Mouse (Mus musculus) bone marrow, adult 2 months (tissue): ENCODE results near the gene Gm17349. TPM values are rescaled to one million over a fixed set of nuclear protein-coding genes. Genes with fewer than 3 reads are reported as not detected.

Experiments used
- H3K27ac ChIP-seq: fragments of 200-500 bp; 2 replicates; pipeline ENCODE4 v1.5.1; 2012; ENCODE audit warnings: low read depth, mild to moderate bottlenecking, control low read depth, inconsistent platforms, low read length; ENCODE audit not compliant: control insufficient read depth, poor library complexity, insufficient read depth
- H3K4me1 ChIP-seq: fragments of 200-500 bp; 2 replicates; pipeline ENCODE4 v1.6.1; 2011; ENCODE audit warnings: low read length; ENCODE audit not compliant: control insufficient read depth, insufficient read depth
- H3K4me3 ChIP-seq: fragments of 200-500 bp; replicated peaks from 2 replicates; pipeline ENCODE3; 2011; ENCODE audit warnings: mild to moderate bottlenecking, low read depth, low read length, control low read depth; ENCODE audit not compliant: control insufficient read depth
- CTCF ChIP-seq: fragments of 200-500 bp; IDR thresholded peaks from 2 replicates; pipeline ENCODE4 v1.5.1; 2011; ENCODE audit warnings: low read length, control low read depth; ENCODE audit not compliant: control insufficient read depth, insufficient read depth
- POLR2A ChIP-seq: fragments of 200-500 bp; IDR thresholded peaks from 2 replicates; pipeline ENCODE4 v1.6.1; 2011; ENCODE audit warnings: low read depth, mild to moderate bottlenecking, control low read depth, low read length, borderline replicate concordance; ENCODE audit not compliant: control insufficient read depth
- WGBS: fragments of 180-500 bp; shearing (Covaris S2); methylation state at CpG from one replicate; pipeline ENCODE4 v1.1.7; 2018; 5-methylcytosine and 5-hydroxymethylcytosine counted together
- polyA plus RNA-seq: library from polyadenylated mRNA; stranded (reverse); fragments of >200 nt; gene quantifications from 2 replicates; pipeline ENCODE4 v1.2.4, GENCODE M21; 2011; ENCODE audit warnings: low replicate concordance; ENCODE audit not compliant: missing spikeins, insufficient read depth, insufficient read length

Gm17349 gene
- polyA plus RNA-seq, 1 experiment: not detected

DNA sequence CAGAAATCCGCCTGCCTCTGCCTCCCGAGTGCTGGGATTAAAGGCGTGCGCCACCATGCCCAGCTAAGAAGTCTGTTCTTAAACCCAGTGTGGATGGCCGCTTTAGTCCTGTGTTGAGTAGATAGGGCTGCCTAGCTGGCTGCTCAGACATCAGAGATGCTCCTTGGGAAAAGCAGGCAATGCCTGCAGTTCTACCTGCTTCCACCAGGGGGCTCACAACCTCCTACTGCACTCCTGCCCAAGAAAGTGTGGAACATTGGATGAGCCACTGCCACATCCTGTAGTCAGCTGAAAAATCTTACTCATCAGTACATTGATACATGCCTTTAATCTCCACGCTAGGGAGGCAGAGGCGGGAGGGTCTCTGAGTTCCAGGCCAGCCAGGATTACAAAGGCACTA, 9.6 kb upstream of the Gm17349 start:
- H3K27ac ChIP-seq: no peak overlapping the region; the same call in 1 of the 2 replicates
- no peak overlapping the region for H3K4me3 ChIP-seq
- 56% methylated on average over 7 of the region's 7 CpGs for WGBS
- TF ChIP-seq CTCF: peak; percentile 94
- no peak for TF ChIP-seq POLR2A
- peaks cover 2% of the 10 kb centered on the region for H3K4me1 ChIP-seq

DNA sequence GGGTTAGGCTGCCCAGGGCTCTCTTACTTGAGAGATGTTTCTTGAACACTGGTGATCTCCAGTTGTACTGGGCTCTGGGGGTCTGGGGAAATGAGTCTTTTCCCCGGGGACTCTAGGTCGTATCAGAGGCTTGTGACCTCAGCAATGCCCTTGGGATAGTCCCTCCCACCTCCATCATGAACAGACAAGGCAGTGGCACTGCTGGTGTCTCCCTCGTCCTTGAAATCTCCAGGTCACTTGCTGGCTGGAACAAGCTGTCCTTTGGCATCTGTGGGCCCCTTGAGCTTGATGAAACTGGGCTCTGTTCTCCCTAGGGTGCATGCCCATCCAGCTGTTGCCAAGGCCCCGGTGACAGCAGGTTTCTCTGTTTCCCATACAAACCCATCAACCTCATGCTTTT, 8.9 kb upstream of the Gm17349 start:
- 67% methylated on average over 4 of the region's 4 CpGs for WGBS
- TF ChIP-seq CTCF (no peak), POLR2A (no peak)
- Histone ChIP-seq H3K4me1 (peaks cover 2% of the 10 kb centered on the region), H3K27ac (no peak overlapping the region), H3K4me3 (no peak overlapping the region)

- Histone ChIP-seq H3K27ac (no peak overlapping the region), H3K4me3 (no peak overlapping the region), H3K4me1 (peaks cover 2% of the 10 kb centered on the region)
- TF ChIP-seq CTCF: no peak
- no peak for TF ChIP-seq POLR2A
- 91% methylated on average over 3 of the region's 3 CpGs for WGBS
These were observed 8.3 kb upstream of the Gm17349 start for GRCm38 (mm10) chr15:99713569-99713968.

- Histone ChIP-seq H3K27ac (no peak overlapping the region), H3K4me3 (no peak overlapping the region), H3K4me1 (peaks cover 2% of the 10 kb centered on the region)
- 86% methylated on average over 13 of the region's 13 CpGs for WGBS
- TF ChIP-seq CTCF (no peak), POLR2A (no peak)
These were observed 7.6 kb upstream of the Gm17349 start for GRCm38 (mm10) chr15:99712666-99713559.

DNA sequence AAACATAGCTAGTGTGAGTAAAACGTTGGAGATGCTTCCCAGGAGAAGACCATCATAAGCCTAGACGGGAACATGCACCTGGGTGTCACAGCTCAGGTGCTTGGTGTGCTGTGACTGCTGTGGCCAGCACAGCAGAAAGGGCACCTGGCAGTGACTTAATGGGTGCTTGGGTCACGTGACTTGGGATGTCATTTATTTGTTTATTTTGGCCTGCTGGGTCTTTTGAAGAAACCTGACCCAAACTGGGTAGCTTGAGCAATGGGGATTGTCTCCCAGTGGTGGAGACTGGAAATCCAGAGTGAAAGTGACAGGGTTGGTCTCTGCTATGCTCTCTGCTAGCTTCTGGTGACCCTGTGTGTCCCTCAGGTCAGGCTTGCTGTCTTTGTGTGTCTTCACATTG, 6.2 kb upstream of the Gm17349 start:
- H3K4me3 ChIP-seq: no peak overlapping the region
- TF ChIP-seq POLR2A (no peak), CTCF (no peak)
- no peak overlapping the region for H3K27ac ChIP-seq
- H3K4me1 ChIP-seq: peaks cover 2% of the 10 kb centered on the region
- WGBS: 70% methylated on average over 3 of the region's 3 CpGs

- Histone ChIP-seq H3K27ac (no peak overlapping the region), H3K4me3 (no peak overlapping the region), H3K4me1 (no peaks in the 10 kb centered on the region; the same call in none of the 2 replicates)
- 87% methylated on average over 10 of the region's 10 CpGs for WGBS
- no peak for TF ChIP-seq CTCF
- no peak for TF ChIP-seq POLR2A
These were observed 5.2 kb upstream of the Gm17349 start for GRCm38 (mm10) chr15:99710221-99711190.

- Histone ChIP-seq H3K27ac (no peak overlapping the region), H3K4me1 (no peaks in the 10 kb centered on the region; the same call in 1 of the 2 replicates), H3K4me3 (no peak overlapping the region)
- no peak for TF ChIP-seq CTCF
- 90% methylated on average over 13 of the region's 13 CpGs for WGBS
These were observed 2.9 kb upstream of the Gm17349 start for GRCm38 (mm10) chr15:99708176-99708575.

GRCm38 (mm10) chr15:99704881-99705280, 409 bp downstream of the Gm17349 start:
- no peak overlapping the region for H3K4me3 ChIP-seq
- 0 out of 2 replicates have a peak overlapping the region, but pooled peaks have one; percentile 20 for H3K27ac ChIP-seq
- 79% methylated on average over 7 of the region's 7 CpGs for WGBS
- TF ChIP-seq POLR2A: no peak
- TF ChIP-seq CTCF: no peak
- no peaks in the 10 kb centered on the region; the same call in none of the 2 replicates for H3K4me1 ChIP-seq
